Mouse (Mus musculus): ENCODE data around the gene Pdxk. TPM values are rescaled to one million over a fixed set of nuclear protein-coding genes. Genes with fewer than 3 reads are reported as not detected.

Pdxk gene
- polyA plus RNA-seq, 2 experiments, result 8.9 to 9.8 TPM

DNA sequence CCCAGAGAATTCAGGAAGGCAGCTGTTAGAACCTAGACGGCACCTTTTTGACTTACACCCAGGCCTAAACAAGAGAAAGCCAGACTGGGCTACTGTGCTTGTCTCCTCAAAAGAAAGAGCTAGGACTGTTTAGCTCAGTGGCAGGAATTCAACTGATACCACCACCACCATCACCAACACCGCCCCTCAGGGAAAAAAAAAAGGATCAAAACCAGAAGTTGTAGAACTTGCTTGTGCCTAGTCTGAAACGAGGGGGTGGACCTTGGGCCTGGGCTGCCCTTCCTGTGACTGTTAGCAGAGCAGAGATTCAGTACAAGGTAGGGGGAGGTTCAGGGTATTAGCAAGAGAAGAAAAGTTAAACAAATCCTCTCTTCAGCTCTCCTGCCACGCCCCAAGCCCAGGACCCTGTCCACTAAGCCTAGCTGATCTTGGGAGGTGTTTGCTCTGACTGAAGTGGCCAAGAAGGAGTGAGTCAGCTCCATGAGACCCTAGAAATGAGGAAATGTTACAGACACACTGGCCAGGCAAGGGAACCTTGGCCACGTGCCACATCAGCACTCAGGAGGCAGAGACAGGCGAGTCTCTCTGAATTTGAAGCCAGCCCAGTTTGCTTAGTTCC, 38.5 kb downstream of the Pdxk start:
- peaks cover 15% of the 10 kb centered on the region for H3K36me3 ChIP-seq (ENCODE audit: control insufficient read depth, insufficient read depth, low read length)
- peak overlapping the region; percentile 52 for H3K4me2 ChIP-seq (replicated peaks; ENCODE audit: low read depth, low read length, severe bottlenecking)
- H3K27ac ChIP-seq (replicated peaks; ENCODE audit: low read depth, low read length), result peak overlapping the region; percentile 65
- DNase-seq (ENCODE audit: low spot score) (peak; percentile 28), ATAC-seq (ENCODE audit: low FRiP score, low read depth) (no peak)
- H3K4me3 ChIP-seq (replicated peaks; ENCODE audit: low read length), result peak overlapping the region; percentile 77
- peaks cover 5% of the 10 kb centered on the region; the same call in 1 of the 2 replicates for H3K4me1 ChIP-seq (ENCODE audit: control insufficient read depth, insufficient read depth, low read length)
- H3K27me3 ChIP-seq (ENCODE audit: control insufficient read depth, insufficient read depth, low read length), result no peaks in the 10 kb centered on the region
- TF ChIP-seq POLR2A (IDR thresholded peaks at IDR 0.05; ENCODE audit: borderline replicate concordance, extremely low read depth, insufficient read depth, insufficient read length), result no peak
- H3K9ac ChIP-seq (ENCODE audit: low read depth, low read length, severe bottlenecking), result peak overlapping the region; percentile 91
- 44% methylated on average over 6 of the region's 6 CpGs for WGBS
- no peaks in the 10 kb centered on the region for H3K9me3 ChIP-seq (ENCODE audit: control insufficient read depth, low read length)

DNA sequence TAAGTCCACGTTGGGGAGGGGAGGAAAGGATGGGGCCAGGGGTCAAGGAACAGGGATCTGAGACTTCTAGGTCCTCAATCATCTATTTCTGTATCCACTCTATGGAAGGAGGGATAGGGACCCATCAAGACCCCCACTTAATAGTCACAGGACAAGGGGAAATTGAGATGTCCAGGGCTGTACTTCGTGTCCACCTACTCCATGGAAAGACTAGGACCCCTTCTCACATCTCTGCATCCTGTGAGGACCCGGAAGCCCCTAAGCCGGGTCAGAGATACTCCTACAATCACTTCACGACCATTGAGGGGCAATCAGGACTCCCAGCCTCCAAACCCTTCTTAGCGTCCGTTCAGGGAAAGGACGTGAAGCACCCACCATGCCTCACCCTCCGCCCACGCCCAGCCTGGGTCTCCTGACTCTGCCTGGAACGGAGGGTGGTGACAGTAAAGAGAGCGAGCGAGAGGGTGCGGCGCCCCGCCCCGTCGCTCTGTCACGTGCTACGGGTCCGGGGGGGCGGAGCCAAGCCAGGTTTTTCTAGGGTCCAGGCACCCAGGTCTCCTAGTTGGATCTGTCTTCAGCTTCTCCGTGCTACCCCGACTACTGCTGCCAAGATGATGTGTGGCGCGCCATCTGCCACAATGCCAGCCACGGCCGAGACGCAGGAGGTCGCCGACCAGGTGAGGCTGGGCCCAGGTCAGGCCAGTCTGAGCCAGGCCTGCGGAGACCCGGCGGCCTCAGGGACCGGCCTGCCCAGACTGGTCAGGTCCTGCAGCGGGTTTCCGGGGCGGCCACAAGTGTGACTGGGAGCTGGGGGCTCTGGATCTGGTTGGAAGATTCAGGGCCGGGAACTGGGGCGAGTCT, 39.4 kb downstream of the Pdxk start, which contains the start of gene Cstb:
Cstb (plus strand) TSS at position 489 of the 861 bp plus-strand sequence.
- WGBS, result 2% methylated on average over 40 of the region's 40 CpGs
- Histone ChIP-seq H3K9ac (ENCODE audit: low read depth, low read length, severe bottlenecking) (peak within 1 kb of the TSS; percentile 91), H3K27me3 (ENCODE audit: control insufficient read depth, insufficient read depth, low read length) (no peaks in the 10 kb centered on the region), H3K4me1 (ENCODE audit: control insufficient read depth, insufficient read depth, low read length) (peaks cover 5% of the 10 kb centered on the region; the same call in 1 of the 2 replicates), H3K9me3 (ENCODE audit: control insufficient read depth, low read length) (no peaks in the 10 kb centered on the region), H3K27ac (replicated peaks; ENCODE audit: low read depth, low read length) (peak within 1 kb of the TSS; percentile 65), H3K36me3 (ENCODE audit: control insufficient read depth, insufficient read depth, low read length) (peaks cover 15% of the 10 kb centered on the region), H3K4me3 (replicated peaks; ENCODE audit: low read length) (peak within 1 kb of the TSS; percentile 77), H3K4me2 (replicated peaks; ENCODE audit: low read depth, low read length, severe bottlenecking) (peak within 1 kb of the TSS; percentile 52)
- DNase-seq (ENCODE audit: low spot score) (peak; percentile 74), ATAC-seq (ENCODE audit: low FRiP score, low read depth) (peak; percentile 92)
- no peak for TF ChIP-seq POLR2A (IDR thresholded peaks at IDR 0.05; ENCODE audit: borderline replicate concordance, extremely low read depth, insufficient read depth, insufficient read length)

- H3K36me3 ChIP-seq (ENCODE audit: control insufficient read depth, insufficient read depth, low read length), result peaks cover 5% of the 10 kb centered on the region
- WGBS, result 95% methylated on average over 3 of the region's 3 CpGs
- H3K27ac ChIP-seq (replicated peaks; ENCODE audit: low read depth, low read length), result no peak overlapping the region
- H3K27me3 ChIP-seq (ENCODE audit: control insufficient read depth, insufficient read depth, low read length), result no peaks in the 10 kb centered on the region
- no peak for TF ChIP-seq POLR2A (IDR thresholded peaks at IDR 0.05; ENCODE audit: borderline replicate concordance, extremely low read depth, insufficient read depth, insufficient read length)
- no peak for ATAC-seq (ENCODE audit: low FRiP score, low read depth)
- H3K4me2 ChIP-seq (replicated peaks; ENCODE audit: low read depth, low read length, severe bottlenecking), result no peak overlapping the region
- no peak overlapping the region for H3K9ac ChIP-seq (ENCODE audit: low read depth, low read length, severe bottlenecking)
- no peak overlapping the region for H3K4me3 ChIP-seq (replicated peaks; ENCODE audit: low read length)
- H3K4me1 ChIP-seq (ENCODE audit: control insufficient read depth, insufficient read depth, low read length), result peaks cover 5% of the 10 kb centered on the region; the same call in 1 of the 2 replicates
- no peaks in the 10 kb centered on the region for H3K9me3 ChIP-seq (ENCODE audit: control insufficient read depth, low read length)
- DNase-seq (ENCODE audit: low spot score), result no peak
Observed at GRCm38 (mm10) chr10:78422614-78423013, 42.2 kb downstream of the Pdxk start.

GRCm38 (mm10) chr10:78420929-78421328, 43.8 kb downstream of the Pdxk start:
- TF ChIP-seq POLR2A (IDR thresholded peaks at IDR 0.05; ENCODE audit: borderline replicate concordance, extremely low read depth, insufficient read depth, insufficient read length), result no peak
- Histone ChIP-seq H3K36me3 (ENCODE audit: control insufficient read depth, insufficient read depth, low read length) (no peaks in the 10 kb centered on the region), H3K4me1 (ENCODE audit: control insufficient read depth, insufficient read depth, low read length) (no peaks in the 10 kb centered on the region), H3K4me2 (replicated peaks; ENCODE audit: low read depth, low read length, severe bottlenecking) (no peak overlapping the region), H3K27me3 (ENCODE audit: control insufficient read depth, insufficient read depth, low read length) (no peaks in the 10 kb centered on the region), H3K27ac (replicated peaks; ENCODE audit: low read depth, low read length) (no peak overlapping the region), H3K9ac (ENCODE audit: low read depth, low read length, severe bottlenecking) (no peak overlapping the region), H3K9me3 (ENCODE audit: control insufficient read depth, low read length) (no peaks in the 10 kb centered on the region), H3K4me3 (replicated peaks; ENCODE audit: low read length) (no peak overlapping the region)
- WGBS, result 76% methylated on average over 2 of the region's 2 CpGs
- ATAC-seq (ENCODE audit: low FRiP score, low read depth) (no peak), DNase-seq (ENCODE audit: low spot score) (no peak)

DNA sequence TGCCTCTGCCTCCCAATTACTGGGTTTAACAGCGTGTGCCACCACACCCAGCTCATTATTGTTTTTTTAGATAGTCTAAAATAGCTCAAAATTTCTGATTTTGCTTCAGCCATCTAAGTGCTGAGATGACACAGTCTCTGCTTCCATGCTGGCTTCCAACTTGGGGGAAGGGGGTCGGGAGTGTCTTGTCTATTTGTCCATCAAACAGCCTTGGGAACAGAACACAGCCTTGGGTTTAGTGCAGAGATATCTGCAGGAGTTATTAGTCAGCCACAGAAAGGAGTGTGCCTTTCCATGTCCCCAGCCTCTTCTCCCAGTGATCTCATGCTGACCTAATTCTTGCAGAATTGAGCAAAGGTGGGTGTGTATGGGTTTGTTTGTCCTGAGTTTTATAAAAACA, 46.0 kb downstream of the Pdxk start:
- no peak for ATAC-seq (ENCODE audit: low FRiP score, low read depth)
- no peaks in the 10 kb centered on the region for H3K4me1 ChIP-seq (ENCODE audit: control insufficient read depth, insufficient read depth, low read length)
- H3K9ac ChIP-seq (ENCODE audit: low read depth, low read length, severe bottlenecking), result no peak overlapping the region
- no peaks in the 10 kb centered on the region for H3K36me3 ChIP-seq (ENCODE audit: control insufficient read depth, insufficient read depth, low read length)
- no peaks in the 10 kb centered on the region for H3K9me3 ChIP-seq (ENCODE audit: control insufficient read depth, low read length)
- WGBS, result 84% methylated on average over 2 of the region's 2 CpGs
- H3K4me2 ChIP-seq (replicated peaks; ENCODE audit: low read depth, low read length, severe bottlenecking), result no peak overlapping the region
- no peak for TF ChIP-seq POLR2A (IDR thresholded peaks at IDR 0.05; ENCODE audit: borderline replicate concordance, extremely low read depth, insufficient read depth, insufficient read length)
- no peaks in the 10 kb centered on the region for H3K27me3 ChIP-seq (ENCODE audit: control insufficient read depth, insufficient read depth, low read length)
- no peak overlapping the region for H3K27ac ChIP-seq (replicated peaks; ENCODE audit: low read depth, low read length)
- H3K4me3 ChIP-seq (replicated peaks; ENCODE audit: low read length), result no peak overlapping the region
- DNase-seq (ENCODE audit: low spot score), result no peak
